Mouse (Mus musculus): ENCODE data around the gene Cabp4.

DNA sequence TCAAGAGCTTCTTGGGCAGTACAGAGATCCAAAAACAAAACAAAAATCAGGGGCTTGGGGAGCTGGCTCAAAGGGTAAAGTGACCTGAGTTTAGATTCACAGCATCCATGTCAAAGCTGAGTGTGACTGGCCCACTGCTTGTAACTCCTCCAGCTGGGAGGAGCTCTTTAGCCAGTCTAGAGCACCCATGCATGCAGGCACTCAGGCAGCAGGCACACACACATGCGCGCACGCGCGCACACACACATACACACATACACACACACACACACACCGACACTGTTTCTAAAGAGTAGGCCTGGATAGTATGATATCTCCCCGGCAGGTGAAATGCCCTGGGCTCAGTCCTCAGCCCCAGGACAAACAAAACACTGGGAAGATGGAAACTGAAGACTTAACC lies 26.8 kb downstream of the Cabp4 start:
- TF ChIP-seq CTCF (IDR thresholded peaks at IDR 0.05; ENCODE audit: control insufficient read depth, insufficient read depth, low read length) (no peak), POLR2A (IDR thresholded peaks at IDR 0.05; ENCODE audit: borderline replicate concordance, control insufficient read depth, low read depth, low read length) (no peak)
